Mouse (Mus musculus) ES-E14 (cell line): ENCODE measurements around the gene Spata21. TPM values are rescaled to one million over a fixed set of nuclear protein-coding genes. Genes with fewer than 3 reads are reported as not detected.
"Not testable (repeated sequence)": the region's sequence is repeated elsewhere in the genome, so short reads cannot be mapped to it uniquely, and the experiment has no call there.

Experiments
- DNase-seq: peaks from one replicate; pipeline ENCODE4 v3.0.0-alpha.2; 2013; ENCODE audit warnings: low read depth, low spot score
- H3K27ac ChIP-seq: 2 replicates; pipeline ENCODE4 v1.5.1; 2012; ENCODE audit warnings: low read depth, mild to moderate bottlenecking, low read length, moderate library complexity, mixed read lengths; ENCODE audit not compliant: poor library complexity, insufficient read depth, severe bottlenecking
- H3K36me3 ChIP-seq: 2 replicates; pipeline ENCODE4 v1.6.1; 2012; ENCODE audit warnings: mild to moderate bottlenecking, low read length, moderate library complexity, mixed read lengths; ENCODE audit not compliant: control insufficient read depth, poor library complexity, insufficient read depth, severe bottlenecking
- H3K4me1 ChIP-seq, 2 experiments: fragments of 150-350 bp in 1 of 2; sonication (generic) in 1 of 2; 2 replicates each; pipeline ENCODE4 v1.6.1; 2012; ENCODE audit warnings: low read length in 2 of 2, mild to moderate bottlenecking in 1 of 2, mixed read lengths in 1 of 2; ENCODE audit not compliant: control insufficient read depth in 2 of 2, insufficient read depth in 2 of 2, poor library complexity in 1 of 2
- H3K4me3 ChIP-seq, 2 experiments: fragments of 150-350 bp in 1 of 2; sonication (generic) in 1 of 2; 2 replicates each; pipeline ENCODE4 v1.5.1; 2012; ENCODE audit warnings: low read length in 2 of 2, low read depth in 1 of 2, mild to moderate bottlenecking in 1 of 2, mixed read lengths in 1 of 2; ENCODE audit not compliant: insufficient read depth in 1 of 2, poor library complexity in 1 of 2, severe bottlenecking in 1 of 2
- H3K9ac ChIP-seq: 2 replicates; pipeline ENCODE4 v1.6.1; 2012; ENCODE audit warnings: low read depth, mild to moderate bottlenecking, low read length, mixed read lengths; ENCODE audit not compliant: poor library complexity, insufficient read depth, severe bottlenecking
- H3K9me3 ChIP-seq: fragments of 150-350 bp; sonication (generic); 2 replicates; pipeline ENCODE4 v1.6.1; 2012; ENCODE audit warnings: low read depth, mild to moderate bottlenecking, low read length; ENCODE audit not compliant: control insufficient read depth, insufficient read depth
- CHD2 ChIP-seq: IDR thresholded peaks from 2 replicates; pipeline ENCODE4 v1.6.1; 2014; ENCODE audit warnings: mild to moderate bottlenecking, low read depth, low read length, inconsistent platforms
- HCFC1 ChIP-seq: IDR thresholded peaks from 2 replicates; pipeline ENCODE4 v1.6.1; 2012; ENCODE audit warnings: low read length, inconsistent platforms, borderline replicate concordance; ENCODE audit not compliant: insufficient read depth
- MAFK ChIP-seq: IDR thresholded peaks from 2 replicates; pipeline ENCODE4 v1.6.1; 2014; ENCODE audit warnings: mild to moderate bottlenecking, low read depth, low read length, inconsistent platforms; ENCODE audit not compliant: insufficient read depth
- ZC3H11A ChIP-seq: IDR thresholded peaks from 2 replicates; pipeline ENCODE4 v1.6.1; 2012; ENCODE audit warnings: low read depth, mild to moderate bottlenecking, inconsistent platforms, low read length, borderline replicate concordance
- ZNF384 ChIP-seq: IDR thresholded peaks from 2 replicates; pipeline ENCODE4 v1.6.1; 2012; ENCODE audit warnings: low read depth, low read length, inconsistent platforms
- in situ Hi-C, 2 experiments: fragments of 600-800 bp; cut with MboI; formaldehyde crosslinking; loops; one replicate each; pipeline ENCODE4 v1.15.1; 2025; ENCODE audit warnings: low sequenced_read_pairs in 2 of 2, inconsistent platforms in 1 of 2; ENCODE audit not compliant: unreplicated experiment in 2 of 2
- total RNA-seq: library from RNA; depleted of rRNA; stranded (reverse); fragments of 300-350 nt; gene quantifications from 2 replicates; pipeline ENCODE4 v1.2.3, GENCODE M21; 2012

Gene Spata21
- total RNA-seq, 1 experiment: 0.27 TPM

DNA sequence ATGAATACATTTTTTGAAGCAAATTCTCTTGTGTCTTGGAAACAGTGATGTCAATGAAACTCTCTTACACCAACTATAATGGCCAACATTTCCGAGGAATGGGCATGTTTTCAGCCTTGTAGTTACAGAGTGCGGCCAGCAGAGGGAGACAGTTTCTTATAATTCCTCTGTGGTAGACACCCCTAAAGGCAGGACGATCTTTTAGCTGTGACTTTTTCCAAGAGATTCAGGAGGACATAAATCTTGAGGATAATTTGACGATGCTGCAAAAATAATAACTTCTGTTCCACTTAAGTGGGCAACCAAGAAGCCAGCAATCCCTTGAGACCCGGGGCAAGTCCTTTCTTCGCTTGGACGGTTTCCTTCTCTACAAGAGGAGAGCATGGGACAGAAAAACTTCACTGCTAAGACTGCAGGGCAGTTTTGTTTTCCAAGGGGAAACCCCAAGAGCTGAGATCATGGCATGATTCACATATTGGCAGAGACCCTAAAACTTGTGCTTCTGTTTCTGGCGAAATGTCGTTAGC lies 54.2 kb downstream of the Spata21 start:
- no peaks in the 10 kb centered on the region for H3K9me3 ChIP-seq
- peaks cover 6 to 10% of the 10 kb centered on the region in 2 experiments for H3K4me1 ChIP-seq
- no peak overlapping the region for H3K27ac ChIP-seq
- peak; percentile 80 for DNase-seq
- TF ChIP-seq MAFK: no peak
- no peak; the same call in 1 of the 2 replicates for TF ChIP-seq ZC3H11A
- TF ChIP-seq HCFC1: no peak
- no peak for TF ChIP-seq ZNF384
- TF ChIP-seq CHD2: no peak
- no peaks in the 10 kb centered on the region; the same call in 1 of the 2 replicates for H3K36me3 ChIP-seq
- in situ Hi-C loops: no loop called here
- no peak overlapping the region for H3K9ac ChIP-seq
- 0 out of 4 replicates have a peak overlapping the region, but pooled peaks of 1 of the 2 experiments have one; percentile 1 for H3K4me3 ChIP-seq

DNA sequence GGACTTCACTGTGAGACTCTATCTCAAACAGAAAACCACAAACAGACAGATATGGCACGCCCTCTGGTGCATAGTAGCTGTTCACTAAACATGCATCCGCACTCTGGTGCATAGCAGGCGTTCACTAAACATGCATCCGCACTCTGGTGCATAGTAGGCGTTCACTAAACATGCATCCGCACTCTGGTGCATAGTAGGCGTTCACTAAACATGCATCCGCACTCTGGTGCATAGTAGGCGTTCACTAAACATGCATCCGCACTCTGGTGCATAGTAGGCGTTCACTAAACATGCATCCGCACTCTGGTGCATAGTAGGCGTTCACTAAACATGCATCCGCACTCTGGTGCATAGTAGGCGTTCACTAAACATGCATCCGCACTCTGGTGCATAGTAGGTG lies 57.0 kb downstream of the Spata21 start:
- in situ Hi-C loops, H3K9ac ChIP-seq, DNase-seq, H3K36me3 ChIP-seq, H3K9me3 ChIP-seq, H3K4me3 ChIP-seq, H3K27ac ChIP-seq: not testable (repeated sequence)
- peaks cover 7 to 11% of the 10 kb centered on the region in 2 experiments for H3K4me1 ChIP-seq

DNA sequence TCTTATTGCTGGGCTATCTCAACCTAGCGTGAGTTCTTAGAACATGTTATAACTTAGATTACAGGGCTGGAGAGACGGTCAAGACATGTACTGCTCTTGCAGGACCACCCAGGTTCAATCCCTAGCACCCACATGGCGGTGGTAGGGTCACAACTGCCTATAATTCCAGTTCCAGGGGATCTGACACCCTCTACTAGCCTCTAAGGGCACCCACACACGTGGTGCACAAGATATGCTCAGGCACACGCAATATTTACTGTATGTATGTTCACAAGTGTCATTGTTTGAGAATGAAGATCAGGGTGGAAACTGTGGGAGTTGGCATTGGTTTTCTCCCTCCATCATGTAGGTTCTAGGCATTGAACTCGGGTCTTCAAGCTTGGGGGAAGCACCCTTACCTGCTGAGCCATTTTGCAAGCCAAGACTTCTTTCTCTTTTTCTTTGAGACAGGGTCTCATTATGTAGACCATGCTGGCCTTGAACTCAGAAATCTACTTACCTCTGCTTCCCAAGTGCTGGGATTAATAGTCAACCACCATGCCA lies 58.4 kb downstream of the Spata21 start:
- Histone ChIP-seq H3K4me3 (peak overlapping the region in 1 of 2 experiments; percentile 98; a peak in 1 of 4 replicates), H3K27ac (no peak overlapping the region; the same call in 1 of the 2 replicates), H3K36me3 (no peaks in the 10 kb centered on the region), H3K4me1 (peaks cover 9 to 13% of the 10 kb centered on the region in 2 experiments), H3K9ac (no peak overlapping the region), H3K9me3 (no peaks in the 10 kb centered on the region)
- no peak for DNase-seq
- in situ Hi-C loops: no loop called here
- no peak for TF ChIP-seq MAFK
- TF ChIP-seq HCFC1: no peak

DNA sequence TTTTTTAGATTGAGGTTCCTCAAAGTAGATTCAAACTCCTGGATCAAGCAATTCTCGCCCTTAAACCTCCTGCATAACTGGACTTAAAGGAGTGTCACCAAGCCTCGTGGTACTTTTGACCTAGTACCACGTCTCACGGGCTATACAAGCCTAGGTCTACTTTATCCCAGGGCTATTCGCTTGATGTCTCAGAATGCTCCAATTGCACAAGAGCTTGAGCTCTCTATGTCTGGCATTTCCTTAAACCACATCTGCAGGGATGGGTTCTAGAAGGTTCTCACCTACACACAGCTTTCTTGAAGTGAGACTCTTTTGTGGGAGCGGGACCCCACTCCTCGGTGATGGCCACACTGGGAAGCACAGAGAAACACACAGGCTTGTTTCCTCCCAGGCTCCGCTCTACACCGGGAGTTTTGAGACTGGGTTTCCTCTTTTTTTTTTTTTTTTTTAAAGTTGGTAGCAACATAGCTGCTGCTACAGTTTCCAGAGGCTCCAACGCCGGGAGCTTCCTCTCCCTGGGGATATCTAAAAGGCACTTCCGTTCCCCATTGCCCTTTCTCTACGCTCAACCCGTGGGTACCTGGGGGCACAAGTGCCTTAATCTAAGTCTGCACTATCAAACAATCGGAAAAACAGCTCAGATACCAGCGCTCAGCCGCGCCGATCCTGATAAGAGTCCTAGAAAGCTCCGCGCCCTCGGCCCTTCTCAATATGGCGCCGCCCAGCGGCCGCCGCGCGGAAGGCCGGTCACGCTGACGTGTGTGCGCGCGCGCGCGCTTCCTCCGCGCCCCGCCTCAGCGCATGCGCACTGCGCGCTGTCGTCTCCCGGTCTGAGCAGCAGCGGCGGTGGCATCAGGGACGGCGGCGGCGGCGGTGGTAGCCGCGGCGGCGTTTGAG lies 59.2 kb downstream of the Spata21 start, which contains the start of gene Fbxo42:
Gene Fbxo42, plus strand, starts transcription at position 802 of the 897 bp plus-strand sequence.
- DNase-seq: peak; percentile 82
- Histone ChIP-seq H3K9me3 (no peaks in the 10 kb centered on the region), H3K9ac (peak within 1 kb of the TSS; percentile 88), H3K4me1 (peaks cover 7 to 12% of the 10 kb centered on the region in 2 experiments), H3K4me3 (peak within 1 kb of the TSS; percentile 87 to 98), H3K27ac (peak within 1 kb of the TSS; percentile 81; the same call in 1 of the 2 replicates), H3K36me3 (no peaks in the 10 kb centered on the region)
- in situ Hi-C loops: no loop called here
- TF ChIP-seq MAFK (no peak), ZNF384 (peak; percentile 71), HCFC1 (peak; percentile 71), CHD2 (no peak), ZC3H11A (no peak)
